Mouse (Mus musculus) midbrain, embryonic 16.5 days (tissue): ENCODE data around the gene Runx2. TPM values are rescaled to one million over a fixed set of nuclear protein-coding genes. Genes with fewer than 3 reads are reported as not detected.

ENCODE experiments used
- ATAC-seq: fragments of 200-750 bp; cut with Nextera tagmentation; 2 replicates; pipeline ENCODE4 v1.8.0; 2017; ENCODE audit warnings: moderate TSS enrichment
- H3K27ac ChIP-seq: fragments of 300-500 bp; sonication (generic); 2 replicates; pipeline ENCODE4 v1.5.1; 2014; ENCODE audit warnings: mild to moderate bottlenecking, low read length, mixed read lengths
- H3K27me3 ChIP-seq: fragments of 300-500 bp; sonication (generic); 2 replicates; pipeline ENCODE4 v1.6.1; 2014; ENCODE audit warnings: low read depth, low read length, mixed read lengths; ENCODE audit not compliant: control insufficient read depth, insufficient read depth
- H3K36me3 ChIP-seq: fragments of 300-500 bp; sonication (generic); 2 replicates; pipeline ENCODE4 v1.6.1; 2014; ENCODE audit warnings: mild to moderate bottlenecking, low read length, moderate library complexity, mixed read lengths; ENCODE audit not compliant: control insufficient read depth, insufficient read depth
- H3K4me1 ChIP-seq: fragments of 300-500 bp; sonication (generic); 2 replicates; pipeline ENCODE4 v1.6.1; 2014; ENCODE audit warnings: mild to moderate bottlenecking, low read length, mixed read lengths; ENCODE audit not compliant: control insufficient read depth, insufficient read depth
- H3K4me2 ChIP-seq: fragments of 300-500 bp; sonication (generic); 2 replicates; pipeline ENCODE4 v1.6.1; 2014; ENCODE audit warnings: mild to moderate bottlenecking, low read length, mixed read lengths
- H3K4me3 ChIP-seq: fragments of 300-500 bp; sonication (generic); 2 replicates; pipeline ENCODE4 v1.5.1; 2014; ENCODE audit warnings: low read depth, mild to moderate bottlenecking, low read length, moderate library complexity, mixed read lengths
- H3K9ac ChIP-seq: fragments of 300-500 bp; sonication (generic); 2 replicates; pipeline ENCODE4 v1.6.1; 2014; ENCODE audit warnings: low read depth, low read length, mixed read lengths
- H3K9me3 ChIP-seq: fragments of 300-500 bp; sonication (generic); replicated peaks from 2 replicates; pipeline ENCODE4 v1.6.1; 2014; ENCODE audit warnings: mild to moderate bottlenecking, low read length, mixed read lengths; ENCODE audit not compliant: control insufficient read depth, poor library complexity, severe bottlenecking
- WGBS: fragments of 180-500 bp; shearing (Covaris S2); extraction: QIAGEN DNeasy Blood & Tissue Kit; methylation state at CpG from one replicate; pipeline ENCODE4 v1.1.7; 2014; 5-methylcytosine and 5-hydroxymethylcytosine counted together
- polyA plus RNA-seq: library from polyadenylated mRNA; unstranded; fragments of >200 nt; fragmentation: Nextera tagmentation; extraction: Ambion mirVana; gene quantifications from 2 replicates; pipeline ENCODE4 v1.2.1, GENCODE M21; 2015

Runx2 gene
- polyA plus RNA-seq, 1 experiment from 2014 or later, result 0.53 TPM

GRCm38 (mm10) chr17:44663872-44664271 lies 150.7 kb downstream of the Runx2 start:
- Histone ChIP-seq H3K4me1 (no peaks in the 10 kb centered on the region), H3K4me3 (no peak overlapping the region), H3K9ac (no peak overlapping the region), H3K36me3 (no peaks in the 10 kb centered on the region), H3K4me2 (no peak overlapping the region), H3K27ac (no peak overlapping the region), H3K9me3 (no peaks in the 10 kb centered on the region), H3K27me3 (no peaks in the 10 kb centered on the region)
- WGBS, result 56% methylated on average over 7 of the region's 7 CpGs
- ATAC-seq, result no peak

- 76% methylated on average over 1 of the region's 1 CpGs for WGBS
Measured at GRCm38 (mm10) chr17:44663208-44663607, 151.4 kb downstream of the Runx2 start.

DNA sequence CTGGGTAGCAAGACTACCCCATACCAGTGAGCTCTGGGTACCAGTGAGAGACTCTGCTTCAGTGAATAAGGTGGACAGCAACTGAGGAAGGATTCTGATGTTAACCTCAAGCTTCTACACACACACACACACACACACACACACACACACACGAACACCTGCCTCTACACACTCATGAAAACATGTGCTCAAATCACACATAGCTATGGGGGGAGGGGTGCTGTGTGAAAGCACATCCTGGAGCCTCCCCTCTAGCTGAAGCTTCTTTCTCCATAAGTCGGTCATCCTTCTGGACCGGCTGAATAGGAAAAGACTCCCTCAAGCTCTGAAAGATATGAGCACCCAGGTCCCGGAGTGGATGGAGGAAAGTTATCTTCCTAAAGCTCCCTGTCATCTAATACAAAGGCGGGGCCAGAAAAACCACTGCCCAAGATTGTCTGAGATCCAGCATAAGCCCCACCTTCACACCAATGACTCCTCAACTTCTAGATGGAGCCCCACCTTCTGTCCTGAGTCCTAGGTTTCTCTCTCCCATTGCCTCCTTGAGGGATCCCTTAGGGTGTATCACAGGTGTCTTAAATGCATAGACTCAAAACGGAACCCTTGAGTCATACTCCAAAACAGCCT lies 152.4 kb downstream of the Runx2 start:
- ATAC-seq, result no peak
- Histone ChIP-seq H3K4me3 (no peak overlapping the region), H3K4me2 (no peak overlapping the region), H3K36me3 (no peaks in the 10 kb centered on the region), H3K9me3 (no peaks in the 10 kb centered on the region), H3K4me1 (no peaks in the 10 kb centered on the region), H3K27ac (no peak overlapping the region), H3K27me3 (no peaks in the 10 kb centered on the region; the same call in 1 of the 2 replicates), H3K9ac (no peak overlapping the region)
- 89% methylated on average over 6 of the region's 6 CpGs for WGBS

More at GRCm38 (mm10) chr17:44663208-44663607, 151.4 kb downstream of the Runx2 start:
- ATAC-seq, result no peak
- H3K9ac ChIP-seq, result no peak overlapping the region
- no peak overlapping the region for H3K4me3 ChIP-seq
- H3K4me1 ChIP-seq, result no peaks in the 10 kb centered on the region
- H3K27me3 ChIP-seq, result no peaks in the 10 kb centered on the region; the same call in 1 of the 2 replicates
- H3K27ac ChIP-seq, result no peak overlapping the region
- no peak overlapping the region for H3K4me2 ChIP-seq
- H3K36me3 ChIP-seq, result no peaks in the 10 kb centered on the region
- no peaks in the 10 kb centered on the region for H3K9me3 ChIP-seq

- 87% methylated on average over 7 of the region's 7 CpGs for WGBS
- no peak overlapping the region for H3K4me2 ChIP-seq
- no peak overlapping the region for H3K4me3 ChIP-seq
- no peaks in the 10 kb centered on the region; the same call in 1 of the 2 replicates for H3K27me3 ChIP-seq
- no peaks in the 10 kb centered on the region for H3K9me3 ChIP-seq
- no peaks in the 10 kb centered on the region for H3K36me3 ChIP-seq
- no peaks in the 10 kb centered on the region for H3K4me1 ChIP-seq
- H3K9ac ChIP-seq, result no peak overlapping the region
- H3K27ac ChIP-seq, result no peak overlapping the region
- ATAC-seq, result no peak
Measured at GRCm38 (mm10) chr17:44660121-44660806, 154.3 kb downstream of the Runx2 start.

- H3K9me3 ChIP-seq, result no peaks in the 10 kb centered on the region
- 89% methylated on average over 4 of the region's 4 CpGs for WGBS
- H3K4me1 ChIP-seq, result no peaks in the 10 kb centered on the region
- no peak overlapping the region for H3K27ac ChIP-seq
- H3K4me2 ChIP-seq, result no peak overlapping the region
- no peak for ATAC-seq
- no peaks in the 10 kb centered on the region; the same call in 1 of the 2 replicates for H3K27me3 ChIP-seq
- H3K9ac ChIP-seq, result no peak overlapping the region
- no peak overlapping the region for H3K4me3 ChIP-seq
- no peaks in the 10 kb centered on the region for H3K36me3 ChIP-seq
Measured at GRCm38 (mm10) chr17:44654503-44654902, 160.1 kb downstream of the Runx2 start.

GRCm38 (mm10) chr17:44653081-44653480 lies 161.5 kb downstream of the Runx2 start:
- H3K4me3 ChIP-seq, result no peak overlapping the region
- H3K27ac ChIP-seq, result no peak overlapping the region
- no peaks in the 10 kb centered on the region for H3K36me3 ChIP-seq
- no peak overlapping the region for H3K9ac ChIP-seq
- H3K4me1 ChIP-seq, result no peaks in the 10 kb centered on the region
- 97% methylated on average over 3 of the region's 3 CpGs for WGBS
- H3K4me2 ChIP-seq, result no peak overlapping the region
- no peaks in the 10 kb centered on the region for H3K27me3 ChIP-seq
- H3K9me3 ChIP-seq, result no peaks in the 10 kb centered on the region
- no peak for ATAC-seq

DNA sequence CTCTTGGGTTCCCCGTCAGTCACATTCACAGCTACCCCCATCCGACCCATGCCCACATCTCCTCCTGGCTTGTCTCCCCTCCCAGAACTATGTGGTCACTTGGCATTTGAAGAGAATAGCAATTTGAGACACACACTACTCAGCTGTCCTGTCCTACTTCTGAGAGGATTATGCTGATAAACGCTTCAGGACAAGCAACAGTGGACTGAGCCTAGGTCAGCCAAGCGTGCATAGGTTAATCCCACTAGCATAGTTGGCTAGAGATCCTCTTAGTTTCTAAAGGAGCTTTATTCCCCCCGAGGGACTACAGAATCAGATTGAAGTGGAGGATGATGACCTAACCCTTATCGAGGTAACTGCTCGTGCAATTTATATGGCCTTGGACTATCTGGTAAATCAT lies 162.5 kb downstream of the Runx2 start:
- WGBS, result 30% methylated on average over 7 of the region's 7 CpGs
- Histone ChIP-seq H3K4me2 (no peak overlapping the region), H3K4me1 (no peaks in the 10 kb centered on the region), H3K27ac (no peak overlapping the region), H3K9me3 (no peaks in the 10 kb centered on the region), H3K9ac (no peak overlapping the region), H3K27me3 (no peaks in the 10 kb centered on the region), H3K4me3 (no peak overlapping the region), H3K36me3 (no peaks in the 10 kb centered on the region)
- ATAC-seq, result no peak

DNA sequence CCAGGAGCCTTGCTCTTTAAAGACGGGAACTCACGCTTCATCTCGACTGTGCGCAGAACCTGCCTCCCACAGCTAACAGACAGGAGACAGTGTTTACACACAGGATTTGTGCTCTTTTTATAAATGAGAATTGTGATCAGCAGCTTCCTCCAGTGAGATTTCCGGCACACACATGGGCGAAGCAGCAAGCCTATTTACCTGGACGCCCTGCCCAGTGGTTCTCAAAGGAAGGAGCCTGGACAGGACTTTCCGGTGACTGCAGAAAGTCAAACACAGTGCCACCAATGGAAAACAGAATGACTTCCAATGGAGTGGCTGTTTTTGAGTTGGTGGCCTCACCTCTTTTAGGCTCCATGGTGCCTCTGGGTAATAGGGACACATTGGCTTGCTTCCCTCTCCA lies 163.0 kb downstream of the Runx2 start:
- 71% methylated on average over 8 of the region's 8 CpGs for WGBS
- Histone ChIP-seq H3K9me3 (no peaks in the 10 kb centered on the region), H3K4me1 (no peaks in the 10 kb centered on the region), H3K4me3 (no peak overlapping the region), H3K9ac (no peak overlapping the region), H3K36me3 (no peaks in the 10 kb centered on the region), H3K27me3 (no peaks in the 10 kb centered on the region), H3K27ac (no peak overlapping the region), H3K4me2 (no peak overlapping the region)
- ATAC-seq, result no peak

- WGBS, result 83% methylated on average over 2 of the region's 2 CpGs
- no peak overlapping the region for H3K9ac ChIP-seq
- H3K4me3 ChIP-seq, result no peak overlapping the region
- no peak for ATAC-seq
- no peaks in the 10 kb centered on the region for H3K36me3 ChIP-seq
- no peak overlapping the region for H3K27ac ChIP-seq
- no peak overlapping the region for H3K4me2 ChIP-seq
- H3K9me3 ChIP-seq, result no peaks in the 10 kb centered on the region
- no peaks in the 10 kb centered on the region for H3K4me1 ChIP-seq
- H3K27me3 ChIP-seq, result no peaks in the 10 kb centered on the region
Measured at GRCm38 (mm10) chr17:44650431-44650830, 164.2 kb downstream of the Runx2 start.
